Mouse (Mus musculus): ENCODE measurements around the gene Kcnh6.
"Not testable (repeated sequence)": the region's sequence is repeated elsewhere in the genome, so short reads cannot be mapped to it uniquely, and the experiment has no call there.

Kcnh6 gene

DNA sequence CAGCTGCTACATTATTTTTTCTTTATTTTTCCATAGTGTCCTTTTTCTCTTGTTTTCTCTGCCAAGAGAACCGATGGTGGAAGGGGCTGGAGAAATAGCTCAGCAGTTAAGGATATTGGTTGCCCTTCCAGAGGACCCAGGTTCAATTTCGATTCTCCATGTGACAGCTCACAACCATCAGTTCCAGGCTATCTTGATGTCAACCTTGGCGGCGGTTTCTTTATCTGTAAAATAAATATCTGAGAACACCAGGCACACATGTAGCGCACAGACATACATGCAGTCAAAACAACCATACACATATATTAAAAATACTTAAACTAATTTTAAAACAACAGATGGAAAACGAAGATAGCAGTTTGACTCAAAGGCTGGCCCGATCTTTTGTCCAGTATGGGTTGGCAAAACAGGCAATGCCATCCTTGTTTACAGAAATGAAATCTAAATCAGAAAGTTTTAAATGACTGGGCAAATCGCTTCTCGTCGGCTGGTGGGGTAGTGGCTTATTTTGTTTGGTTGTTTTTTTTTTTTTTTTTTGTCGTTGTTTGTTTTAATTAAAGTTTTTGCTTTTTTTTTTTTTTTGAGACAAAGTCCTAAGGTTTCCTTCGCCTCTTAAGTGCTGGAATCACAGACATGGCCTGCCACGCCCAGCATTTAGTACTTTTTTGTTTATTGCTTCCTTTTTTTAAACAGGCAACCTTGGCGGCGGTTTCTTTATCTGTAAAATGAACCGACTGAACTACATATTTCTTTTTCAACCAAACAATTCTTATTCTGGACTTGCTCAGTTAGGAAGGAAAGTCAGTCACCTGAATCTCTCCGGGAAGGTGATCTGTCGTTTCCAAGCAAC, 57.4 kb downstream of the Kcnh6 start:
- DNase-seq: no peak

DNA sequence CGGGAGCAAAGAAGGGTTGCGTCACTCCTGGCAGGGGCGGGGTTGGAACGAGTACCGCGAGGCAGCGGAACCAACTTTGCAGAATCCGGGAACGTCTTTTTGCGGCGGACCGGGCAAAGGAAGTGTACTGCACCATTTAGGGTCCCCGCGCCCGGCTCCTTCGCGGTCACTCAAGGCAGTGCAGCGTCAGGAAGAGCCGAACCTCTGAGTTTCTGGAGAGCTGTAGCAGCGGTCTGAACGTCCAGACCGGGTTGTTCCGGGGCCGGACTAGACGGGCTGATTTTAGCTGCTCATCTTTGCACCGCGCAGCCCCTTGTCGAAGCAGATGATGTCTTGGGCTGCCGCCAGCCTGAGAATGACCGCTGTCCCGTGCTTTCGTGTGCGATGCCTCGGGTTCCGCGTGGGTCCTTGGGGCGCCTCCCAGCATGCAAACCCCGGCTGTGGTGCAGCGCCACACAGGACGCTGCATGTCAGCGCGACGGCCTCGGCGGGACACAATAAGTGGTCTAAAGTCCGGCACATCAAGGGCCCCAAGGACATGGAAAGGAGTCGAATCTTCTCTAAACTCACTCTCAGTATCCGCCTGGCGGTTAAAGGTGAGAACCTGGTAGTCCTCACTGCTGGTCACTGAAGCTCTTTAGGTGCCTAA, 58.1 kb downstream of the Kcnh6 start, which contains the start of gene Taco1:
Taco1 (plus strand) TSS at position 139 of the 649 bp plus-strand sequence.
- peak; percentile 90 for DNase-seq

GRCm38 (mm10) chr11:106066616-106067015, 58.7 kb downstream of the Kcnh6 start:
- not testable (repeated sequence) for DNase-seq

DNA sequence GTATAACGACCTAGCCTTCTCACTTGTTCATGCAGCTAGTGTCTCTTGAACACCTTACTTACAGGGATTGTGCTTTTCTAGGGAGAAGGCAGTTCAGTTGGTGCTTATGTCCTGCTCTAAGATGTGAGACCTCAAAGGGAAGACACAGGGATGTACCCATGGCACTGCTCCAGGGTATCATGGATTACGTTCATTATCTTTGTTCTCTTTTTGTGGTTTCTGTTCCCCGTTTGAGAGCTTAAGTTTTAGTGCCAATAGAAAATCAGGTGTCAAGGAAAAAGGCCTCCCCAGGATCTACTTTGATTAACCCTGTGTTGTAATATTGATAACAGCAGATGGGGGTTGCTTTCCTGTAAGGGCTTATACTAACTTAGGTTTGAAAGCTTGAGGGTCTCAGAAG, 65.8 kb downstream of the Kcnh6 start:
- DNase-seq: no peak

DNA sequence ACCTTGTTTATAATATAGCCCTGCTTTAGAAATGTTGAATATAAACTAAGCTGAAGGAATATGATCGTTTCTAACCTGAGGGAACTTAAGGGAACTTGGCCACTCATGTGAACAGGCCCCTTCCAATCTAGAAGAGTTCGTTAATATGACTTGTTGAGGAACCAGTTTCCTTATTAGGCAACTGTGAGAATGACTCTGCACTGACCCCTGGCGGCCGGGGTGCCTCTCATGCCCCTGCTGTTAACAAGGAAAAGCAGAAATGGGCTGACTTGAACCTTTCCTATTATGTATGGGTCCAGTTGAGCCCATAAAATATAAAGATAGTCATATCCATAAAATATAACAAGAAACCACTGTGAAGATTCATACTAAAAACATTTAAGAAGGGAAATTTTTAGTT, 68.4 kb downstream of the Kcnh6 start:
- DNase-seq: no peak

All from cerebellum, adult 11-12 months (tissue).